Mouse (Mus musculus): Measurements from ENCODE around the gene Soat1.
"Not testable (repeated sequence)": the region's sequence is repeated elsewhere in the genome, so short reads cannot be mapped to it uniquely, and the experiment has no call there.

GRCm38 (mm10) chr1:156523842-156524241 is 49.7 kb upstream of the Soat1 start, which contains the start of gene Gm10031:
- TF ChIP-seq CTCF, EP300 (IDR thresholded peaks at IDR 0.05; ENCODE audit: low read depth): not testable (repeated sequence)

All from liver, postnatal 0 days (tissue).